Mouse (Mus musculus) E14TG2a.4 (cell line): ENCODE measurements around the gene Nupr1l.

Source experiments
- CTCF ChIP-seq: conservative IDR thresholded peaks from 2 replicates; pipeline ENCODE4 v1.5.1; 2014; ENCODE audit warnings: low read length
- POU5F1 ChIP-seq: IDR thresholded peaks from 2 replicates; pipeline ENCODE4 v1.6.1; 2014; ENCODE audit warnings: low read length, borderline replicate concordance

GRCm38 (mm10) chr5:129895198-129896088 is 12.9 kb upstream of the Nupr1l start, which contains the start of gene Zbed5:
- TF ChIP-seq CTCF (no peak), POU5F1 (no peak)
